Mouse (Mus musculus) hindlimb bud, embryonic 11.5 days (tissue): ENCODE measurements at regions not wholly inside any gene's neighbourhood (a gene's known extent, or its start where the extent isn't known, plus 50 kb on each side); places are given as distances from the start of the nearest gene placed in this dataset.

Experiments
- DNase-seq: peaks from one replicate; pipeline ENCODE4 v3.0.0-alpha.2; 2012; ENCODE audit warnings: low read depth, low spot score; ENCODE audit errors: extremely low spot score

DNA sequence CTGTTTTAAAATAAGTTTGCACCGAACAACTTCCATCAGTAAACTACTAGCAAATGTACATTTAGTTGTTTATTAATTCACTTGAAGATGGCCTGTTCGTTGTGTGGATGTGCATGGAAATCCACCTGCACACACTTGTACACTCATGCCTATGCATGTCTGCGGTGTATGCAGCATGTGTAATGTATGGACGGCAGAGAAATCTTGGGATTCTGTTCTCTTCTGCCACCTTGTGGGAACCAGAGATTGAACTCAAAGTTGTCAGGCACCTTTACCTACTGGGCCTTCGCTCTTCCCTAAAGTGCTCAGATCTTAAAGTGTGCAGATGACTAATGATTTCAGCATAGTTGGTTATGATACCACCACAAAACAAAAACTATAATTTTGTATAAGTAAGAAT is 137.4 kb downstream of the Kitl start:
- no peak for DNase-seq

- no peak for DNase-seq
These were observed 137.9 kb downstream of the Kitl start for GRCm38 (mm10) chr10:100153311-100153710.

DNA sequence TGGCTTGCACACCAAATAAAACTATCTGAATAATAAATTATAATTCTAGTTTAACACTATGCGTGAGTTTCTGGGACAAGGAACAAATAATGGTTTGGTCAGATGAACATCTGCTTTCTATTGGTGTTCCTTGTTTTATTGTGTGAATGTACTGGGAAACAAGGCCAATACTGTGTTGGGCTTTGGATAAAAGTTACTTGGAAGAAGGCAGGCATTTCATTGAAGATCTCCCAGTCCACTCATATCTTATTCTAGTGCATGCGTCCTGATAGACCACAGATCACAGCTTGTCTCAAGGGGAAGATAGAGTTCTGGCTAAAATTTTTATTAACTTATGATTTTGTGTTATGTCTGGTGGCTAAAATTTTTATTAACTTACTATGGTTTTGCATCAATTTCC is 140.1 kb downstream of the Kitl start:
- DNase-seq, result no peak

DNA sequence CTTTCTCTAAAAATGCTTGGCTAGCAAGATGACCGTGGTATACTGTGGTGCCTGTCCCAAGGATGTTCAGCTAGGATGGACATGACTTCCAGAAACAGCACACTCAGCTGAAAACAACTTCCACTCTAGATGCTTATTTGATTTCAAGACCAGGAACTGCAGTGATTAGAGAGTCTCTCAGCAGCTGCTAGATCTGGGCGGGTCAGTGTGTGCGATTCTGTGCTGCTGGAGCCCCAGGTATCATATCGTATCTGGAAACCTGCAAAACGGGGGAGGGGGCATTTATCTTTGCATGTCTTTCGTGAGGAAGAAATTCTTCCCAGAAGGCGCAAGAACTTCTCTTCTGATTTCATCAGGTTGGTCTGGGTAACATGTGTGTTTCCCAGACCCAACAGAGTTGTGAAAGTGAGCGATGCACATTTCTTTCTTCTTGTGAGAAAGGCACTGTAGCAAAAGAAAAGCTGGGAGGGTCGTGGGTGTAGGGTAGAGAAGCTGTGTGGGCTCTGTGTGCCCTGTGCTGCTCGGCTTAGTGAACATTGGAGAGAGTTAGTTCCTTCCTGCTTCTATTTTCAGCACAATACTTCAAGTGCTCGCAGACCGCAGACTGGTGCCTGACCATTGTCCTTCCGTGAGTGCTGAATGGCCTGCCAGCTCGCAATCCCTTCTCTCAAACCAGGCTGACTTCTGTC is 144.6 kb downstream of the Kitl start:
- DNase-seq, result no peak

GRCm38 (mm10) chr10:100160532-100160852 is 145.1 kb downstream of the Kitl start:
- DNase-seq, result no peak

DNA sequence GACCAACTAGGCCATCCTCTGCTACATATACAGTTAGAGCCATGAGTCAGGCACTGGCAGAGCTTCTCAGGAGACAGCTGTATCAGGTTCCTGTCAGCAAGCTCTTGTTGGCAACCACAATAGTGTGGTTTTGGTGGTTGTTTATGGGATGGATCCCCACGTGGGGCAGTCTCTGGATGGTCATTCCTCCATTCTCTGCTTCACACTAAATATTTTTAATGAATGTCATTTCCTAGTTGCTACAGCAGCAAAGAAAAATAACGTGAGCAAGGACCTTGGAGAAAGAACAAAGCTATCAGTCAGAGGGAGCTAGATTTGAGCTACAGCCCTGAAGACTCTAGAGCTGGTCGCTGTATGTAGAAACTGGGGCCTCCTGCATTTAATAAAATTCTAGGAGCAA is 145.7 kb downstream of the Kitl start:
- no peak for DNase-seq

DNA sequence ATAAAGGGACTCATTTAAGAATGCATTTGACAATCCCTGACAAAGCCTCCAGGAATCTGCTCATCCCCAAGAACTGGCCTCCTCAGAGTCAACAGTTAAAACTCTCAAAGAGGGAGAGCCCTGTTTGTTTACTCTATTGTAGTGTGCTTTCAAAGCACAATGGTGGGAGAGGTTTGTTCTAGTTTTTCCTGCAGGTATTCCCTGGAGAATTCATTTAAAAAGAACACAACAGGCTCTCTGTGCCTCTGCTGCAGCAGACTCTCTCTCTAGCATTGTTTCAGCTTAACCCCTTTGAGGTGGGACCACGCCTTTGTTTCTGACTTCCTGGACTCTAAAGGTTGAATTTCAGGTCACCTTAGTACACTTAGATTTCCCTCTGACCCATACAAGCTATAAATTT is 149.1 kb downstream of the Kitl start:
- no peak for DNase-seq

DNA sequence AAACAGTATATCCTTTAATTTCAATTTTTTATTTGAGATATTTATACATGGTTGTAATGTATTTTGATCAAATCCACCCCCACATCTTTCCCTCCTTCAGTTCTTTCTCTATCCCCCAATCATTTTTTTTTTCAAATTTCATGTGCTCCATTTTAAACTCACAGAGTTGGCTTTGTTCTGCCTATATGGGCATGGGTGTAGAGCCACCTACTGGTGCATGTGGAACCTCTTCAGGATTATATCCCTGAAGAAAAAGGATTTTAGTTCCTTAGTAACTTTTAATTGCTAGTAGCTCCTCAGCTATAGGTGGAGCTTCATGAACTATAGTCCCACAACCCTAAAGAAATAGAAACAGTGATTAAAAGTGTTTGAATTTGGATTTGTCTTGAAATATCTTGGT is 155.4 kb downstream of the Kitl start:
- no peak for DNase-seq

- DNase-seq, result no peak
These were observed 137.8 kb upstream of the Gm4301 start for GRCm38 (mm10) chr10:100197673-100198072.

DNA sequence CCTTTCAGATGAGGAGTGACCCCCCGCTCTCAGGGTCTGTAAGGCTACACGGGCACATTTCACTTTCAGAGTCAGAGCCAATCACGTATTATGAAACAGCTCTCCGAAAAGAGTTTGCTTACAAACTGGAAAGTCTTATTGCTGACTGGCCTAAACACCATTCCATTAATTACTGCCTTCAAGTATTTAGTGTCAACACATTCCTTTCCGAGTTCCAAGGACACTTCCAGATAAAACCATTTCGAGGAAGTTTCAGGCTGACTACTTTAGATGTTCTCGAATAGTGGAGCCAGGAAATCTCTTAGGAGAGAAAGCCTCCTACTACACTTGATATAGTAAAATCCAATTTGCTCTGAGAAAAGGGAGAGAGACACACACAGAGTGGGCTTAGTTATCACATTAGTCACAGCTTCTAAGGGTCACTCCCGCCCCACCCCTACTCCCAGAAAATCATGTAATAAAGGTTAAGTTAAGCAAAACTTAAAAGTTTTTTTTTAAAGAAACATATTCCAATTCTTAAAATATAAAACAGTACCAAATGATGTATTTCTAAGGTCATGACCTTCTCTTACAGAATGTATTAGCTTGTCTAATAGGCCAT is 136.3 kb upstream of the Gm4301 start:
- no peak for DNase-seq

DNA sequence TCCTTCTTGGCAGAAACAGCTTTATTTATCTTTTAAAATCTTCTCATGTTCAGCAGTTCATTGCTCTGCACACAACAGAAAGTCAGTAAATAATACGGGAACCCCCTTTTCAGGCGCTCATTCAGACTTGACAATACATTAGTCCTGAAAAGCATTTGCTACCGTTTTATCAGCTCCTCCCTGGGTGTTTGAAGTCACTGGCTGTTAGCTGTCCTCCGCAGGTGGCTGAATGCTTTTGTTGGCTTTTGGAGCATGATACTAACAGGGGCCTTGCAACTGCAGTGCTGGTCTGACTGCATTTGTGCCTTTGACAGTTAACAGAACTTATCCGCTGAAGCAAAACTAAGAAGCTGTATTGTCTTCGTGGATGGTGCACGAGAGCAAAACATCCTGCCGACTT is 135.0 kb upstream of the Gm4301 start:
- DNase-seq, result no peak

GRCm38 (mm10) chr10:100206617-100207530 is 128.6 kb upstream of the Gm4301 start:
- no peak for DNase-seq

- DNase-seq, result no peak
These were observed 124.8 kb upstream of the Gm4301 start for GRCm38 (mm10) chr10:100210684-100211083.

GRCm38 (mm10) chr10:100224459-100225097 is 110.9 kb upstream of the Gm4301 start:
- DNase-seq, result no peak

GRCm38 (mm10) chr10:100259235-100259900 is 76.1 kb upstream of the Gm4301 start:
- no peak for DNase-seq

DNA sequence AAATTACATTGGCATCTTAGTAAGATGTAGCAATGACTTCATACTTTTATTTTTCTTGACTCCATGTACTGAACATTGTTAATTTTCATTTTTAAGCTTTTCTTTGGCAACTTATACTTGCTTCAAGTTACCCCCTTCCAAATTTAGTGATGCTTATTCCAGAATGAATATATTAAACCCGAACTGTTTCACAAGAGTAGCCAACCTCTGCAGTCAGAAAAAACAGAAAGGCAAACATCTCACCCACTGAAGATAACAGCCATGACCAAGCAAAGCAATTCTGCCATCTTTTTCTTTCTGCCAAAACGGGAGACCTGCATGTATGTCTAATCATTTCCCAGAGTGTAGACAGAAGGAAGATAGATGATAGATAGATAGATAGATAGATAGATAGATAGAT is 72.0 kb upstream of the Gm4301 start:
- DNase-seq, result no peak

DNA sequence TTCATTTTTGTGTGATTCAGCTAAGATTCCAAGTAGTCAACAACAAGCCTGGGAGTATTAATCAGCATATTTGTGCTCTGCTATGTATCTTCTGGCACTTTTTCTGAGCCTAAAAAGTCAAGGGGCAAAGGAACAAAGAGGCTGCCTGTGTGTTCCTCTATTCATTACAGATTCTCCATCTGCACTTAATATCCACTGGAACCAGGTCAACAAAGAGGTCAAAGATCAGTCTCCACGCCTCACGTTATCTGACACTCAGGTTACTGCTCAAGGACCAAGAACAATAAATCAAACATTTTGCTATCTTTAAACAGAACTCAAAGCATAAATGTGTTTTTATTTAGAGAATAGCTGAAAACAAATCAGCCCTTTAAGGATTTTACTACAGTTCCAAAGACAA is 71.4 kb upstream of the Gm4301 start:
- peak; percentile 60 for DNase-seq

- no peak for DNase-seq
These were observed 53.0 kb upstream of the Gm4301 start for GRCm38 (mm10) chr10:100282471-100282870.
